Mouse (Mus musculus) thymus, adult 2 months (tissue): ENCODE measurements around the gene Tnnc1.

Source experiments
- CTCF ChIP-seq: fragments of 200-500 bp; IDR thresholded peaks from 2 replicates; pipeline ENCODE4 v1.5.1; 2012; ENCODE audit warnings: mild to moderate bottlenecking, control low read depth, low read length, moderate library complexity, borderline replicate concordance; ENCODE audit not compliant: control insufficient read depth, poor library complexity, insufficient read depth; ENCODE audit errors: extremely low read depth
- POLR2A ChIP-seq: fragments of 200-500 bp; IDR thresholded peaks from 2 replicates; pipeline ENCODE4 v1.6.1; 2012; ENCODE audit warnings: mild to moderate bottlenecking, low read length, control low read depth, moderate library complexity; ENCODE audit not compliant: control insufficient read depth, poor library complexity, insufficient read depth; ENCODE audit errors: extremely low read depth

GRCm38 (mm10) chr14:31248396-31248795 is 40.3 kb downstream of the Tnnc1 start:
- no peak for TF ChIP-seq POLR2A
- TF ChIP-seq CTCF: no peak
